8 mouse cellular contexts compared by ENCODE assay signal in genomic region chr9:55110059-55110834, GRCm38 (mm10). TPM values are rescaled to one million over a fixed set of nuclear protein-coding genes. Genes with fewer than 3 reads are reported as not detected.
A peak's percentile ranks its signal among the peaks of the same experiment; 100 is the strongest.
DNase-seq lines count a peak whose midpoint lies in the region; ATAC-seq lines count a peak whose summit lies in the region.

No protein-coding gene starts in this region.

- peak; percentile 93 for DNase-seq in ES-CJ7 (ENCODE audit: low read depth, low spot score)
- peak; percentile 87 for DNase-seq in cerebellum, adult 11 months
- DNase-seq in forebrain, embryonic 14.5 days (ENCODE audit: low spot score): peak; percentile 93
- DNase-seq in heart, postnatal 14 days: peak; percentile 79 to 91
- peak; percentile 82 for DNase-seq in large intestine, adult 2 months (ENCODE audit: low read depth, low spot score)
- DNase-seq in testis, postnatal 10 days (ENCODE audit: low spot score): peak; percentile 88

- H3K27me3 ChIP-seq in forebrain, embryonic 14.5 days (replicated peaks; ENCODE audit: control insufficient read depth, insufficient read depth, low read length): no peaks in the 10 kb centered on the region
- no peaks in the 10 kb centered on the region for H3K27me3 ChIP-seq in liver, embryonic 16.5 days (ENCODE audit: control insufficient read depth, insufficient read depth, low read depth, low read length)
- H3K27me3 ChIP-seq in neural tube, embryonic 15.5 days (replicated peaks): no peaks in the 10 kb centered on the region

- intact Hi-C loops in heart, postnatal 14 days (cut with DNase I): loop anchor here (1.0 to 5.0 kb wide), 4 partner anchors 86 to 498 kb away; no protein-coding TSS in a partner anchor

- no peaks in the 10 kb centered on the region for H3K9me3 ChIP-seq in forebrain, embryonic 14.5 days (replicated peaks; ENCODE audit: control insufficient read depth, low read length)
- no peaks in the 10 kb centered on the region for H3K9me3 ChIP-seq in liver, embryonic 16.5 days (replicated peaks; ENCODE audit: control insufficient read depth, low read length)
- no peaks in the 10 kb centered on the region for H3K9me3 ChIP-seq in neural tube, embryonic 15.5 days (replicated peaks)

- peak; percentile 93 for ATAC-seq in forebrain, embryonic 14.5 days
- ATAC-seq in liver, embryonic 16.5 days (ENCODE audit: low read depth): peak; percentile 78
- ATAC-seq in neural tube, embryonic 15.5 days (ENCODE audit: low FRiP score): peak; percentile 87

- no peaks in the 10 kb centered on the region for H3K36me3 ChIP-seq in forebrain, embryonic 14.5 days (ENCODE audit: control insufficient read depth, insufficient read depth, low read length)
- no peaks in the 10 kb centered on the region for H3K36me3 ChIP-seq in liver, embryonic 16.5 days (ENCODE audit: control insufficient read depth, insufficient read depth)
- no peaks in the 10 kb centered on the region for H3K36me3 ChIP-seq in neural tube, embryonic 15.5 days

- H3K9ac ChIP-seq in forebrain, embryonic 14.5 days (ENCODE audit: low read length): no peak overlapping the region
- no peak overlapping the region for H3K9ac ChIP-seq in liver, embryonic 16.5 days (ENCODE audit: low read depth, low read length)
- no peak overlapping the region for H3K9ac ChIP-seq in neural tube, embryonic 15.5 days (replicated peaks)

- H3K4me3 ChIP-seq in forebrain, embryonic 14.5 days (ENCODE audit: low read depth, low read length): no peak overlapping the region
- no peak overlapping the region for H3K4me3 ChIP-seq in liver, embryonic 16.5 days (ENCODE audit: low read depth, low read length)
- no peak overlapping the region for H3K4me3 ChIP-seq in neural tube, embryonic 15.5 days (replicated peaks)

- H3K27ac ChIP-seq in forebrain, embryonic 14.5 days (ENCODE audit: low read depth, low read length): no peak overlapping the region
- no peak overlapping the region for H3K27ac ChIP-seq in liver, embryonic 16.5 days (ENCODE audit: low read length)
- no peak overlapping the region for H3K27ac ChIP-seq in neural tube, embryonic 15.5 days (replicated peaks)

- H3K4me2 ChIP-seq in forebrain, embryonic 14.5 days (ENCODE audit: low read length): no peak overlapping the region
- H3K4me2 ChIP-seq in liver, embryonic 16.5 days (ENCODE audit: low read depth, low read length): no peak overlapping the region
- H3K4me2 ChIP-seq in neural tube, embryonic 15.5 days: peak overlapping the region; percentile 33

- WGBS in forebrain, embryonic 14.5 days: 32% methylated on average over 16 of the region's 16 CpGs
- 30% methylated on average over 16 of the region's 16 CpGs for WGBS in large intestine, adult 2 months
- WGBS in liver, embryonic 16.5 days (ENCODE audit: insufficient replicate concordance): 29% methylated on average over 16 of the region's 16 CpGs
- WGBS in neural tube, embryonic 15.5 days: 31% methylated on average over 16 of the region's 16 CpGs

- H3K4me1 ChIP-seq in forebrain, embryonic 14.5 days (ENCODE audit: control insufficient read depth, insufficient read depth, low read length): no peaks in the 10 kb centered on the region
- no peaks in the 10 kb centered on the region for H3K4me1 ChIP-seq in liver, embryonic 16.5 days (ENCODE audit: control insufficient read depth, low read depth, low read length)
- 0 out of 2 replicates have a peak, but pooled peaks cover 2% of the 10 kb centered on the region for H3K4me1 ChIP-seq in neural tube, embryonic 15.5 days

RNA-seq across cellular contexts. Expression of gene Ube2q2, which starts 38.4 kb away (rescaled TPM):
- polyA plus RNA-seq in forebrain, embryonic 14.5 days (2014; fragmentation: Nextera tagmentation; extraction: Ambion mirVana): 24.3 and 32.0 TPM in 2 replicates
- total RNA-seq in heart, postnatal 14 days (2021): 10 to 100 TPM; 25.1 to 26.3 TPM
- polyA plus RNA-seq in large intestine, adult 2 months (2012; rRNA removed): 4.0 and 6.2 TPM in 2 replicates
- polyA plus RNA-seq in liver, embryonic 16.5 days (2015; fragmentation: Nextera tagmentation; extraction: Ambion mirVana): 5.0 and 6.0 TPM in 2 replicates
- 43.3 and 43.4 TPM in 2 replicates for polyA plus RNA-seq in neural tube, embryonic 15.5 days (2015; fragmentation: Nextera tagmentation; extraction: Ambion mirVana)
